Mouse (Mus musculus): ENCODE data around the gene 1810037I17Rik. TPM values are rescaled to one million over a fixed set of nuclear protein-coding genes. Genes with fewer than 3 reads are reported as not detected.
A peak's percentile ranks its signal among the peaks of the same experiment; 100 is the strongest.

1810037I17Rik gene
- 10 to 100 TPM; 51.5 to 57.3 TPM for total RNA-seq (2021)

GRCm38 (mm10) chr3:122924009-122924914, at the start of gene 1810037I17Rik:
Gene 1810037I17Rik, plus strand, starts transcription at chr3:122924203.
- peak; percentile 91 to 93 for DNase-seq (ENCODE audit: extremely low spot score in 1 of 2, low spot score in 1 of 2)

DNA sequence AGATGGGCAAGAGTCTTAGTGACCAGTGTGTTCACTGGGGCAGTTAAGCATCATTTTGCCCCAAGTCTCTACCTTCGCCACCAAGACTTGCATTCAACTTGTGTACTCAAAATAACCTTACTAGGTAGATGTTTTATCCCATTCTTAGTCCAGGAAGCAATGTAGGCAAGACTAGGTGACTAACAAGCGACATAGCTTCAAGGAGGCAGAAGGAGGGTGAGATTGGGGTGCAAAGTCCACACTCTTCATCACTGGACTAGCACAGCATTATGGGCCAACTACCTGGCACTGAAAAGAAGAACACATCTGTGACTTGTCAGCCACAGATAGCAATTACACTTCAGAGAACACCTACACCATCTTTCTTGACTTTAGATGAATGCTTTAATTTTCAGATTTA, 47.1 kb upstream of the 1810037I17Rik start:
- DNase-seq (ENCODE audit: extremely low spot score in 1 of 2, low spot score in 1 of 2), result no peak

- no peak for DNase-seq (ENCODE audit: extremely low spot score in 1 of 2, low spot score in 1 of 2)
Observed at GRCm38 (mm10) chr3:122877543-122877942, 46.5 kb upstream of the 1810037I17Rik start.

GRCm38 (mm10) chr3:122878705-122879315, 45.2 kb upstream of the 1810037I17Rik start:
- DNase-seq (ENCODE audit: extremely low spot score in 1 of 2, low spot score in 1 of 2), result no peak

DNA sequence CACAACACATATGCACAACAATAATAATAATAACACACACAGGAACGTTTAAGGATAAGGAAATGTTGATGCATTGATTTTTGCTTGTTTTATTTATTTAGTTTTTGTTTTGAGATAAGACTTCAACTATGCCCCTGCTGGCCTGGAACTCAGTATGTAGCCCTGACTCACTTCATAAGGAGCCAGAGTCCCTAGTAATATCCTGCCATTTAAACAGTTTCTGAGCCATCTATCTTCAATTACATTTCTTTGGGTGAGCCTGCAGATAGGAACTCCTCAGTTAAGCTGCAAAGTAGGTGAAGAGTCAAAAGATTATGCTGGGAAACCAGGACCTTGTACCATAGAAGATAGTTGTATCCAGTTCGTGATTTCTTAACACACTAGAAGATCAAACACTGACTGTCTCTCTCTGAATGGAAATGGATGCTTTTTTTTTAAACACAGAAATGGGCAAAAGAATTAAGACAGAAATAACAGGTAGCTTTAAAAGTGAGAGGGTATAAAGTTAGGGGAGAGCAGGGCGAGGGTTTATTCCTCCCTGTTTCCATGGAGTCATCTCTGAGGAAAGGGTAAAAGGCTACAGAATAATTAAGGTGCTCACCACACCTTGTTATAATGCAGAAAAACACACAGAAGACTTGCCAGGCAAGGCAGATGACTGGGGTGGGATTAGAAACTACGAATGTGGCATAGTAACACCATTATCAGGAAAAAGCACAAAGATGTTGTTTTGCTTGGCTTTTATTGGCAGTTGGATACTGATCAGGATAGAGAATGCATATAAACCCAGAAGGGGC, 36.3 kb upstream of the 1810037I17Rik start:
- DNase-seq (ENCODE audit: extremely low spot score in 1 of 2, low spot score in 1 of 2), result no peak

DNA sequence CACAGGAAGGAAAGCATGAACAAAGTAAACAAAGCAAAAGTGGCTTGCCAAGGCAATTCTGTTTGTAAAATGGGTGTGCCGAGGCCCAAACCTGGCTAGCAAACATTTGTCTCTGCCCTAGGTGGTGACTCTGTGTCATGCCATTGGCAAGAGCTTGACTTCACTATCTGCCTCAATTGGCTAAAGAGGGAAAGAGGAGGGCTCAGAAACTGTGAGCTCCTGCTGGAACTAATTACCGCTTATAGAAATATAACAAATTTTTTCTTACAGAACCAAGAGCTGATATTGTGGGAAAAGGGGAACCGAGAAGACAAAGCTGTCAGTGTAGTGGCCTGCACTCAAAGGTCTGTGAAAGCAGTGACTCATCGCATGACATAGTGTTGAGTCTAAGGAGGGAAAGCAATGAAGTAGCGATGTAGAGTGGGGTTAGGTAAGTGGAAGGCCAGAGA, 35.6 kb upstream of the 1810037I17Rik start:
- no peak for DNase-seq (ENCODE audit: extremely low spot score in 1 of 2, low spot score in 1 of 2)

GRCm38 (mm10) chr3:122894772-122895171, 29.2 kb upstream of the 1810037I17Rik start, which contains the start of gene Fabp2:
Gene Fabp2, plus strand, starts transcription at chr3:122895072.
- DNase-seq (ENCODE audit: extremely low spot score in 1 of 2, low spot score in 1 of 2), result no peak

- DNase-seq (ENCODE audit: extremely low spot score in 1 of 2, low spot score in 1 of 2), result no peak
Observed at GRCm38 (mm10) chr3:122895189-122895731, 28.7 kb upstream of the 1810037I17Rik start.

- DNase-seq (ENCODE audit: extremely low spot score in 1 of 2, low spot score in 1 of 2), result no peak
Observed at GRCm38 (mm10) chr3:122898254-122898653, 25.7 kb upstream of the 1810037I17Rik start.

DNA sequence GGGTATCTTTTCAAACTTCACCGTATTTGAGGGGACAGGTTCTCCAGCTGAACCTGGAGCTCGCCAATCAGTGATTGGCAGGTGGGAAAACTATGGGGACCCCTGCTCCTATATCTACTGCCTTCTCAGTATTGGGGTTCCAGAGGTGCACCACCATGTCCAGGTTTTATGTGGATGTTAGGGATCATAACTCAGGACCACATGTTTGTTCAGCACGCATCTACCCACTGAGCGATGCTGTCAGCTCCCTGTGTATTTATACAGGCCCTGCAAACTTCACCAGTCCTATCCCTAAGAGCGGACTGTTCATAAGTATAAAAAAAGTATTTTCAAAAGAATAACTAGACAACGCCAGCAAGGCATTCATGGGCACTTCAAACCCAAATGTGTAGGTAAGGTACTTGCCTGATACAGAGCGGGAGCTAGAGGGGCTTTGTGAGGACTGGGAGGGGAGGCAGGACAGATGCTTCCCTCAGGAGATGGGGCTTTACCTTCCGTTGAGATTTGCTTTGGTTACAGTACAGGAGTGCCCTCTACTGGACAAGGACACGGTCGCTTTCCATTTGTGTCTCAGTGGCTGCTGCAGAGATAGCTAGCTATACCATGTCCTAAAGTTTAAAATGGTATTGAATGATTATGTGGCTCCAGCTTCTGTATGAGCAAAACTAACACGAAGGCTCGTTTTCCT, 20.1 kb upstream of the 1810037I17Rik start:
- peak; percentile 19 to 35 for DNase-seq (ENCODE audit: extremely low spot score in 1 of 2, low spot score in 1 of 2)

GRCm38 (mm10) chr3:122907841-122908240, 16.2 kb upstream of the 1810037I17Rik start:
- no peak for DNase-seq (ENCODE audit: extremely low spot score in 1 of 2, low spot score in 1 of 2)

- DNase-seq (ENCODE audit: extremely low spot score in 1 of 2, low spot score in 1 of 2), result no peak
Observed at GRCm38 (mm10) chr3:122915493-122915892, 8.5 kb upstream of the 1810037I17Rik start.

- no peak for DNase-seq (ENCODE audit: extremely low spot score in 1 of 2, low spot score in 1 of 2)
Observed at GRCm38 (mm10) chr3:122916191-122916680, 7.8 kb upstream of the 1810037I17Rik start.

- no peak for DNase-seq (ENCODE audit: extremely low spot score in 1 of 2, low spot score in 1 of 2)
Observed at GRCm38 (mm10) chr3:122918672-122919071, 5.3 kb upstream of the 1810037I17Rik start.

- DNase-seq (ENCODE audit: extremely low spot score in 1 of 2, low spot score in 1 of 2), result no peak
Observed at GRCm38 (mm10) chr3:122919260-122919659, 4.7 kb upstream of the 1810037I17Rik start, which contains the start of gene Gm10959. Gene Gm10959, minus strand, starts transcription at chr3:122919360.

DNA sequence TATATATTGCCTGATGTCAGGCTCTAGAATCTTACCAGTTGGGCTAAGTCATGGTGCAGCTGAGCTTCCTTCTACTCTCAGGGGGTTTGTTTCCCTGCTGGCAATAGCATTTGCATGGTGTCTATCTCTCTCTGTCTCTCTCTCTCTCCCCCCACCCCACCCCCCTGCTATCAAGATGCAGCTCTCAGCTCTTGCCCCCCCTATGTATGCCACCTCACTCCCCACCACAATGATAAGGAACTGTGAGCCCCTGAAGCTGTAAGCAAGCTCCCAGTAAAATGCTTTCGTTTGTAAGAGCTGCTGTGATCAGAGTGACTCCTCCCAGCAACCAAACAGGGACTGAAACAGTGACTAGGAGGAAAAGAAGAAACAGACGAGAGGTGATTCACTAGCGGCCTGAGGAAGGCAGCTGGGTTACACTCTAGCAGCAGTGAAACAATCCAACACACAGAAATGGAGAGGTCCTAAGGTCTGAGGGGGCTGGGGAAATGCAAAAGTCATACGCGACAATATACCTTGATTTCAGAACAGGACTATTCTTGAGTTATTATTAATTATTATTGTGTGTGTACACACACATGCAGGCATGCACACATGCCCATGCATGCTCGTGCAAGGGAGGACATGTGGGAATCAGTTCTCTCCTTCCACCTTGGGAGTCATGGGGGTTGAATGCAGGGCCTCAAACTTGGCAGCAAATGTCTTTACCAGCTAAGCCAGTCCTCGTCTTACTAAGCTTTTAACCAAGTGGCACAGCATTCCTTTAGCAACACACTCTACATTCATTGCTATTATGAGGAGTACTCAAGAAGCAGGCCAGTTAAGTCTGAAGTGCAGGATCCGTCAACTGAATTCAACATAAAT, 3.2 kb upstream of the 1810037I17Rik start:
- DNase-seq (ENCODE audit: extremely low spot score in 1 of 2, low spot score in 1 of 2), result no peak

DNA sequence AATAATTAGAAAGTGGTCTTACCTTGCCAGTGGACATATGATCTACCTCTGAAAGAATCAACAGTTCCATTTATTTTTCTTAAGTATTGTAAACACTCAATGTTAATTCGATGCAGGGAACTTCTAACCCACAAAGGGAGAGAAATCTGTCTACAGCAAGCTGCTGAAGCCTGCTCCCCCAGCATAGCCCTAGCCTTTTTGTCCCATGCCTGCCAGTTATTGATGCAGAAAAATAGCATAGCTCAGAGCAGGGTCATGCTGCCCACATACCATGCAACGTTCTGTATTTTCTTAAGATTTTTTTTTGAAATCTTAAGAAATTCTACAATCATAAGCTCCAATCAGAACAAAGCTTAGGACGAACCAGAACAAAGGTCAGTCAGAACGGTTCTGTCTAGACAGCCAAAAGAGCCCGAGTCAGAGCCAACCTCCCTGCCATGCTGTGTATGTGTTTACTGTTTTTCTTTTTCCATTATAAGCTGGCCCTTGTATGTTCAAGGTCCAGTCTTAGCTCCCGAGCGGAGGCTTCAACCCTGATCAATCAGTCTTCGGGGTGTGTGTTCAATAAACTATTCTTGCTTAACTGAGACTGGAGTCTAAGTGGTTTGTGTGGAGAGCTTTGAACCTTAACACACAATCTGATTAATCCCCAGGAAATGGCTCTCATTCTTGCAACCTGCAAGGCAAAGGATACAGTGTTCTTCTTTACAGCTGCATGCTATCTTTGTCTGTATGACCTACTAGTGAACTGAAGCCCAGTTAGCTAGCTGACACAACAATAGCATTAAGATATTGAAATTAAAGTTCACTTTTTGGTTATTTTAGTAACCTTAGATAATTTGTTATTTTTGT, 2.1 kb upstream of the 1810037I17Rik start:
- no peak for DNase-seq (ENCODE audit: extremely low spot score in 1 of 2, low spot score in 1 of 2)

DNA sequence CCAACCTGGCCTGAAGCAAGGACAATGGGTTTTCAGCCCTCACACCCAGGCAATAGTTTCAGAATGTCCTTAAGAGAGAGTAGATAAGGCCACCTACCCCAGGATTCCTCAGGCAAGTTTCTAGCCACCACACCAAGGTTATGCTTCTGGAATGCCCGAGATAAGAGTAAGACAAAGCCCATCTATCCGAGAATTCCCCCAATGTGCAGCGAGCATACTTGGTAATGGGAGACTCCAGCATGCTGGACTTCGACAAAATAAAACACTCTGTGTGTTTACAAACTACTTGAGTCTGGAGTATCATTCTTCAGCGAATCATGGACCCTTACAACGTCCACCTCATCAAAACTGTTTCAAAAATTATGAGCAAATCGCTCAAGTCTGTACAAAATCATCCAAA, 856 bp upstream of the 1810037I17Rik start:
- no peak for DNase-seq (ENCODE audit: extremely low spot score in 1 of 2, low spot score in 1 of 2)
